Mouse (Mus musculus) bone marrow macrophage, adult 2 months (primary cell): ENCODE results near the gene Rgl2.

Experiments used
- CTCF ChIP-seq: IDR thresholded peaks from 2 replicates; pipeline ENCODE4 v1.5.1; 2012; ENCODE audit warnings: low read depth, mild to moderate bottlenecking, low read length, moderate library complexity
- POLR2A ChIP-seq: IDR thresholded peaks from 2 replicates; pipeline ENCODE4 v1.6.1; 2012; ENCODE audit warnings: mild to moderate bottlenecking, low read depth, low read length, borderline replicate concordance

GRCm38 (mm10) chr17:33936993-33937392 is 7.7 kb downstream of the Rgl2 start:
- TF ChIP-seq CTCF: no peak
- TF ChIP-seq POLR2A: no peak
